Mouse (Mus musculus): ENCODE results near the gene Gprc5d.
A peak's percentile ranks its signal among the peaks of the same experiment; 100 is the strongest.

Gprc5d gene

DNA sequence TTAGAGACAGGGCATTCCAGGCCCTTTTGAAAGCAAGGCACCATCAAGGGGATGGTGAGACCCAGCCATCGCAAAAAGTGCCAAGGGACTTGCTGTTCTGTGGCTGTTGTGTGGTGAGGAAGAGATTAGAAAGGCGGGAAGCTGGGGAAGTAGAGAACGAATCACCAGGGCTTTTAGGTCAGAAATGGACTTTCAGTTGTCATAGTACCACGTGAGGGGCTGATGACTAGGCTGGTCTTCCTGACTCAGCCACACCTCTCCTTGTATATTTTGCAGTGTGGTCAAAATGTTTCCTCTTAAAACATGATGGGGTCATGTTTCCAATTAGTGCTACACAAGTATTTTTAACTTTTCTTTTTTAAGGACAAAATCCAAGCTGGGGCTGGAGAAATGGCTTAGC is 17.7 kb upstream of the Gprc5d start:
- no peak for DNase-seq (ENCODE audit: low spot score)

DNA sequence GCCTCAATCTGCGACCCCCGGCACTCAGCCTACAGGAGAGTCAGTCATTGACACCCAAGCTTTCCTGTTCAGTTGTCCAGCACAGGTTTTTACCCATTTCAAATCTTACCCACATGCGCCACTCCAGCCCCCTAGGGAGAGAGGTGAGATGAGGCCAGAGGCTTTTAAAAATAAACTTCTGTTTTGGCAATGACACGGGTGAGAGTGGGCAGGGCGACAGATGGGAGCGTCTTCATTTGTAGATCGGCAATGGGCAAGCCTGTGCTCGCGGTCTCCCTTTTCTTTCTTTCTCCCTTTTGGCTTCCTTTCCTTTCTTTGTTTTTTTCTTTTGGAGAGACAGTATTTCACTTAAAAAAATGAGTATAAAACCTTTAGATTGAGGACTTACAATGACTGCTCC is 15.4 kb upstream of the Gprc5d start:
- no peak for DNase-seq (ENCODE audit: low spot score)

- DNase-seq (ENCODE audit: low spot score): no peak
Observed at GRCm38 (mm10) chr6:135133086-135133485, 15.0 kb upstream of the Gprc5d start.

DNA sequence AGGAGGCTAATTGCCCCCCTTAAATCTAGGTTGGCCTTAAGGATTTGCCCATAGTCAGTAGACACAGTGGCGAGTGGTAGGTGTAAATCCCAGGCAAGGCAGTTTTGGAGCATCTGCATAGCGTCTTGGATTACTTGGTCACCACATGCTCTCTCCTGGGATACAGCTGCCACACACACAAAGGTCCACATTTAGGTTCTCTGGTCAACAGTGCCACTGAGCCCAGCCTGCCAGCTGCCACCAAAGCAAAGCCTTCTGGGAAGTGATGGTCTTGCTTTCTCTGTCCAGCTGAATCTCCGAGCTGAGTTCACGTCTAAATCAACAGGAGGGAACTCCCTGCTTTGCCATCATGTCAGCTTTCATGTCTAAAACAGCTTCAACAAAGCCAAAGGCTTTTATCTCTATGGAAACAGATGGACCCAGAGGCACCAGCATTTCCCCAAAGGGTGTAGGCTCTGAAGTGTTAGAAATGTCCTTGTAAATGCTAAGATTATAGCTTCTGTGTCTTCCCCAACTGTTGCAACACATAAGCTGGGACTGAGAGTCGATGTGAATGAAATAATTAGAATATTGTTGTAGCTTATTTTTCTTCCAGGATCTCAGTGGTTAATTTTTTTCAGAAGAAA is 6.8 kb upstream of the Gprc5d start:
- no peak for DNase-seq (ENCODE audit: low spot score)

- no peak for DNase-seq (ENCODE audit: low spot score)
Observed at GRCm38 (mm10) chr6:135116479-135116878, 1.6 kb downstream of the Gprc5d start.

DNA sequence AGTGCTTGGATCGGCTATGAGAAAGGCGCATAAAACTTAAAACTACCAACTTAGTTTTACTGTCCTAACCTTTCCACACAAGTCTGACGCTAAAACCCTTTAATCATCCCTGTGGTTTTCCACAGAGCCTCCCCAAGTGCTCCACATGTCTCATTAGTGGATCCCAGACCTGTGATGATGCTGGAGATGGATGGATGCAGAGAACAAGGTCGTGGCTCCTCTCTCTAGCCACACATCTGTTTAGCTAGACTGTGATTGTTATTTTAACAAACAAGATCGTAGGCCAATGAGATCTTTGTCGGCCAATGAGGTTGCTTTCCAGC is 5.0 kb downstream of the Gprc5d start:
- DNase-seq (ENCODE audit: low spot score): no peak

GRCm38 (mm10) chr6:135112411-135113113 is 5.5 kb downstream of the Gprc5d start:
- no peak for DNase-seq (ENCODE audit: low spot score)

GRCm38 (mm10) chr6:135107014-135107413 is 11.1 kb downstream of the Gprc5d start:
- DNase-seq (ENCODE audit: low spot score): no peak

GRCm38 (mm10) chr6:135102736-135103303 is 15.3 kb downstream of the Gprc5d start:
- DNase-seq (ENCODE audit: low spot score): no peak

GRCm38 (mm10) chr6:135100787-135101472 is 17.2 kb downstream of the Gprc5d start:
- no peak for DNase-seq (ENCODE audit: low spot score)

- DNase-seq (ENCODE audit: low spot score): no peak
Observed at GRCm38 (mm10) chr6:135092798-135093470, 25.1 kb downstream of the Gprc5d start.

DNA sequence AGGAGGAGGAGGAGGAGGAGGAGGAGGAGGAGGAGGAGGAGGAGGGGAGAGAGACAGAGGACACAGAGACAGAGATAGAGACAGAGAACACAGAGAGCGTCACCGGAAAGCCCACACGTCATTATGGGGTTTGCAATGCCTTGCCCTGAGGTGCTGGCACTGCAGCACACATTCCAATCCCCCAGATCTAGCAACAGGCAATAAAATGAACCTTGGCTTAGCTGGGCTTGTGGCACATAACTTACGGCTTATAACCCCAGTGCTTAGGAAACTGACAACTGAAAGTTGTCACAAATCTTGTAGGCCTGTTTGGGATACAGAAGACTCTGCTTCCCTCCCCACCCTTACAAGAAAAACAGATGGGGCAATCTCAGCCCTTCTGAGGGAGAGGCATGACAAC is 27.4 kb downstream of the Gprc5d start:
- no peak for DNase-seq (ENCODE audit: low spot score)

- DNase-seq (ENCODE audit: low spot score): no peak
Observed at GRCm38 (mm10) chr6:135089786-135090185, 28.3 kb downstream of the Gprc5d start.

DNA sequence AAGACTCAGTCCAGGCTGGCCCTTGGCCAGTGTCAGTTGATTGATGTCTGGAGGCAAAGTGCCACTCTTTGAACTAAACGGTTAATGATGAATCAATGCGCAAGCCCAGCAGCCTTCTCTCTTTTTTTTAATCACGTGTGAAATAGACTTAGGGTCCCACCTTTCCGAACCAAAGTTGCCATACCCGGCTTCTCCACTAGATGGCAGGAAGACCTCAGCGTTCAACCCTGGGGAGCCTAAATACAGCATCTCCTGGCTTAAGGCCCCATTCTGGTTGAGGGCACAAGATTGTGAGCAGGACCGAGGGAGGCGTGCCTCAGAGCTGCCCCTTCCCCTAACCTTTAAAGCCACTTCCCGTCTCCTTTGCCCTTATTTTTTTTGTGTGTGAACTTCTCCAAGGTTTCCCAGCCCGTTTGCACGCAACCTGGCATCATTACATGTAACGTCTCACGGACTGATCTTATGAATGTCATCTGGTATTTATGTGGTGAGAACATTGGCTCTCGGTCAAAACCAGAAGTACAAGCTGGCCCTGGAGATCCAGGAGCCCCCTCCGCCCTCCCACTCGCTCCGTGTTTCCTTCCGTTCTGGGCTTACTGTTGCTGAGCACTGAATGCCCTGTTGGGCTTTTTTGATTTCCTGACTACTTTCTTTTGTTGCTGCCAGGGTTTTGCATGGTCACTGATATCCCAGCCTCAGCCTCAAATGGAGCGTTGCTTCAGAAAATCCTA is 30.2 kb downstream of the Gprc5d start:
- DNase-seq (ENCODE audit: low spot score): peak; percentile 70

- no peak for DNase-seq (ENCODE audit: low spot score)
Observed at GRCm38 (mm10) chr6:135085703-135086102, 32.4 kb downstream of the Gprc5d start.

DNA sequence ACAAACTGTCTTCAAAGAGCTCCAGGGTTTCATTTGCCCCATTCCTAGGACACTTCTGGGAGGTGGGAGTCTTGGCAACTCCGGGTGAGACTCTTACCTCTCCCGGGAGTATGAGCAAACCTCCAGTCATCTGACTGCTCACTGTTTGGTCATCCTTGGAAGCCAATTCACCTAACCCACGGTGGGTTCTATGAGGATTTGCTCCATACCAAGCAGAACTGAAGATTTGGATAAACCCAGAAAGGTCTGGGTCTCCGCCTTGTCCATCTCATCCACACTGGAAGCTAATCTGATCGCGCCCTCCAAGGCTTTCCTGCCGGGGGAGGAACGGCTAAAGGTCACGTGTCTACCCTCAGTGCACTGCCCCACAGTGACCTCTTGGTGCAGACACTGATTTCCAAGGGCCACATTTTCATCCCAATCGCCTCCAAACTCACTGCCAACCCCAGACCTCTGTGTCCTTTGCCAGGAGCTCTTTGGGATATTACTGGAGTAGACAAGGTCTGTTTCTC is 34.0 kb downstream of the Gprc5d start:
- DNase-seq (ENCODE audit: low spot score): no peak

DNA sequence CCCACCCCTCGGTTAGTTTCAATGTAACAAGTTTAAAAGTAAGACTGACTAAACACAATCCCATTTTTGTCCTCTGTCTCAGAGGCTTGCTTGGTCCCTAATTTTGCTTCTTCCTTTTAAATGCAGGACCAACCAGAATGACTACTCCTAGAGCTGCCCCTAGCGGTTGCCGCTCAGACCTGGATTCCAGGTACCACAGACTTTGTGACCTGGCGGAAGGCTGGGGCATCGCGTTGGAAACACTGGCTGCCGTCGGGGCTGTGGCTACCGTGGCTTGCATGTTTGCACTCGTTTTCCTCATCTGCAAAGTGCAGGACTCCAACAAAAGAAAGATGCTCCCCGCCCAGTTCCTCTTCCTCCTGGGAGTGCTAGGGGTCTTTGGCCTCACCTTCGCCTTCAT is 39.7 kb downstream of the Gprc5d start:
- DNase-seq (ENCODE audit: low spot score): no peak

GRCm38 (mm10) chr6:135076202-135076601 is 41.9 kb downstream of the Gprc5d start:
- no peak for DNase-seq (ENCODE audit: low spot score)

DNA sequence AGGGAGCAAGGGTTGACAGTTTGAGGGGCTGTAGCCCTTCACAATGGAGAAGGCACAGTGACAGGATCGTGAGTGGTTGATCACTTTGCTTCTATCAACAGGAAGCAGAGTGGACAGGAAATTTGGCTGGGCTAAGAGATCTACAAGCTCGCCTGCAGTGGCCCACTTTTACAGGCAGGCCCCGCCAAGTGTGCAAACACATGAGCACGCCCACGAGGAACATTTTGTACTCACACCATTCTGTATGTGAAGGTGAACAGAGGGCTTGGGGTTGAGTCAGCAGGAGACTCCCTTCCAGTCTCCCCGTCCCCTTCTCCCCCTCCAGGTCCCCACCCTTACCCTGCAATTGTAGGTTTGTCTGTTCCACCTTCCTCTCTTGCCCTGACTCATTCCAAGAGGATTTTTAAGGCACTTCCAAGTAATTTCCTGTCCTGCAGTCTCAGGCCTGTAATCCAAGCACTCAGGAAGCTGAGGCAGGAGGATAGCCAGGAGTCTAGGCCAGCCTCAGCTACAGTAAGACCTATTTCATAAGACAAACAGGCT is 43.6 kb downstream of the Gprc5d start:
- no peak for DNase-seq (ENCODE audit: low spot score)

GRCm38 (mm10) chr6:135070347-135070746 is 47.7 kb downstream of the Gprc5d start:
- DNase-seq (ENCODE audit: low spot score): no peak

DNA sequence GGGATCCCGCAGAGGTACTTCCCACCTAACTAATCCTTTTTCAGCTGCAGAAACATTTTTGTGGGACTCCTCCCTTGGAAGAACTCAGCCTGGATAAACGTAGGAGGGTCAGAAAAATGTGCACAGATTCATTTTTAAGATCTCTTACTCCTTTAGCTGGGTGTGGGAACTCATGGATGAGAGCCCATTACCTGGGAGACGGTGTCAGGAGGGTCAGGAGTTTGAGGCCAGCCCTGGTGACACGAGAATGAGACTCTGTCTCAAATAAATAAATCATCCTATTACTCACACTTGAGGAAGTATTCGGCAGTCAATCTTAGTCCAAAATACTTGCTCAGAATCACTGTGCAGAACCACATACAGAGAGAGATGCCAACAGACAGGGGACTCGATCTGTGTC is 48.2 kb downstream of the Gprc5d start:
- DNase-seq (ENCODE audit: low spot score): no peak

Measured in ovary, postnatal 10 days (tissue).